Mouse (Mus musculus) CH12.LX (cell line): ENCODE data around the gene Gm20388.

Source experiments
- CTCF ChIP-seq, 2 experiments: IDR thresholded peaks in 1 of 2; conservative IDR thresholded peaks in 1 of 2; 2 replicates each; pipeline ENCODE4 v1.5.1; 2011 to 2012; ENCODE audit warnings: low read depth in 2 of 2, low read length in 2 of 2, improper control_type of control experiment in 1 of 2, inconsistent platforms in 1 of 2, mild to moderate bottlenecking in 1 of 2, moderate library complexity in 1 of 2
- EP300 ChIP-seq: IDR thresholded peaks from 2 replicates; pipeline ENCODE4 v1.6.1; 2011; ENCODE audit warnings: low read length, improper control_type of control experiment
- GABPA ChIP-seq: IDR thresholded peaks from 2 replicates; pipeline ENCODE4 v1.6.1; 2012; ENCODE audit warnings: low read depth, low read length, improper control_type of control experiment, inconsistent platforms; ENCODE audit not compliant: insufficient replicate concordance
- MYC ChIP-seq: IDR thresholded peaks from 2 replicates; pipeline ENCODE4 v1.6.1; 2011; ENCODE audit warnings: low read depth, mild to moderate bottlenecking, improper control_type of control experiment, low read length
- NELFE ChIP-seq: IDR thresholded peaks from 2 replicates; pipeline ENCODE4 v1.6.1; 2011; ENCODE audit warnings: low read depth, low read length, improper control_type of control experiment
- POLR2A ChIP-seq: IDR thresholded peaks from 2 replicates; pipeline ENCODE4 v1.6.1; 2011; ENCODE audit warnings: low read depth, mild to moderate bottlenecking, improper control_type of control experiment, low read length
- RAD21 ChIP-seq: IDR thresholded peaks from 2 replicates; pipeline ENCODE4 v1.6.1; 2011; ENCODE audit warnings: low read depth, mild to moderate bottlenecking, low read length, improper control_type of control experiment, moderate library complexity
- RCOR1 ChIP-seq: conservative IDR thresholded peaks from 2 replicates; pipeline ENCODE4 v1.6.1; 2012; ENCODE audit warnings: low read depth, mild to moderate bottlenecking, inconsistent platforms, low read length, improper control_type of control experiment
- TCF12 ChIP-seq: IDR thresholded peaks from 2 replicates; pipeline ENCODE4 v1.6.1; 2014; ENCODE audit warnings: low read depth, mild to moderate bottlenecking, inconsistent platforms, low read length, improper control_type of control experiment
- USF1 ChIP-seq: IDR thresholded peaks from 2 replicates; pipeline ENCODE4 v1.6.1; 2014; ENCODE audit warnings: low read depth, mild to moderate bottlenecking, inconsistent platforms, low read length, improper control_type of control experiment

- TF ChIP-seq NELFE (no peak), POLR2A (no peak), CTCF (conservative IDR thresholded peaks at IDR 0.05 in 1 of 2, IDR thresholded peaks at IDR 0.05 in 1 of 2; ENCODE audit: low read depth in 2 of 2, low read length in 2 of 2) (no peak), MYC (no peak), USF1 (no peak), TCF12 (no peak), EP300 (no peak), RCOR1 (no peak), GABPA (no peak), RAD21 (no peak)
Observed at GRCm38 (mm10) chr8:120863683-120864082, 953.0 kb downstream of the Gm20388 start.
